Mouse (Mus musculus) lung, postnatal 0 days (tissue): ENCODE data around the gene Gm4792.

ENCODE experiments used
- CTCF ChIP-seq: IDR thresholded peaks from 2 replicates; pipeline ENCODE4 v1.5.1; 2016; ENCODE audit warnings: antibody characterized with exemption, mild to moderate bottlenecking
- EP300 ChIP-seq: IDR thresholded peaks from 2 replicates; pipeline ENCODE4 v1.6.1; 2016; ENCODE audit warnings: antibody characterized with exemption, mild to moderate bottlenecking, control low read depth

- TF ChIP-seq CTCF (no peak), EP300 (no peak)
Observed at GRCm38 (mm10) chr10:94336071-94336470, 37.6 kb upstream of the Gm4792 start.
